Mouse (Mus musculus): ENCODE data around the gene Tnxb. TPM values are rescaled to one million over a fixed set of nuclear protein-coding genes. Genes with fewer than 3 reads are reported as not detected.

The Tnxb gene
- total and polyA plus RNA-seq, 2 experiments from 2014 or later, result 0.28 to 3.1 TPM

- ATAC-seq (peak; percentile 88), DNase-seq (ENCODE audit: low spot score) (peak; percentile 95)
- TF ChIP-seq CTCF (IDR thresholded peaks at IDR 0.05; ENCODE audit: low read depth), result 0 out of 2 replicates have a peak, but pooled peaks have one; percentile 3
- Histone ChIP-seq H3K27me3 (ENCODE audit: insufficient read depth, low read length) (no peaks in the 10 kb centered on the region), H3K9me3 (ENCODE audit: low read length) (no peaks in the 10 kb centered on the region), H3K4me2 (ENCODE audit: low read depth, low read length) (peak overlapping the region; percentile 98), H3K4me1 (ENCODE audit: insufficient read depth, low read length) (peaks cover 44% of the 10 kb centered on the region), H3K36me3 (ENCODE audit: insufficient read depth, low read length) (peaks cover 6% of the 10 kb centered on the region; the same call in 1 of the 2 replicates), H3K27ac (peak overlapping the region; percentile 95), H3K4me3 (ENCODE audit: low read length) (peak overlapping the region; percentile 55), H3K9ac (replicated peaks; ENCODE audit: low read length) (peak overlapping the region; percentile 59)
- under 1% methylated on average over 43 of the region's 45 CpGs for WGBS
Measured at GRCm38 (mm10) chr17:34627093-34627942, 43.0 kb upstream of the Tnxb start.

GRCm38 (mm10) chr17:34627943-34628643 is 42.2 kb upstream of the Tnxb start, which contains the start of gene Ppt2:
Gene Ppt2, minus strand, starts transcription at chr17:34628510.
- H3K4me1 ChIP-seq (ENCODE audit: insufficient read depth, low read length), result peaks cover 44% of the 10 kb centered on the region
- peak within 1 kb of the TSS; percentile 55 for H3K4me3 ChIP-seq (ENCODE audit: low read length)
- H3K36me3 ChIP-seq (ENCODE audit: insufficient read depth, low read length), result no peaks in the 10 kb centered on the region
- peak within 1 kb of the TSS; percentile 98 for H3K4me2 ChIP-seq (ENCODE audit: low read depth, low read length)
- peak; percentile 33 for DNase-seq (ENCODE audit: low spot score)
- ATAC-seq, result no peak
- H3K27ac ChIP-seq, result peak within 1 kb of the TSS; percentile 95
- 5% methylated on average over 29 of the region's 29 CpGs for WGBS
- no peak for TF ChIP-seq CTCF (IDR thresholded peaks at IDR 0.05; ENCODE audit: low read depth)
- H3K27me3 ChIP-seq (ENCODE audit: insufficient read depth, low read length), result no peaks in the 10 kb centered on the region
- H3K9ac ChIP-seq (replicated peaks; ENCODE audit: low read length), result peak within 1 kb of the TSS; percentile 59
- H3K9me3 ChIP-seq (ENCODE audit: low read length), result no peaks in the 10 kb centered on the region

- H3K9me3 ChIP-seq (ENCODE audit: low read length), result no peaks in the 10 kb centered on the region
- 22% methylated on average over 5 of the region's 5 CpGs for WGBS
- no peak for TF ChIP-seq CTCF (IDR thresholded peaks at IDR 0.05; ENCODE audit: low read depth)
- H3K4me2 ChIP-seq (ENCODE audit: low read depth, low read length), result peak overlapping the region; percentile 98
- DNase-seq (ENCODE audit: low spot score) (no peak), ATAC-seq (no peak)
- H3K4me1 ChIP-seq (ENCODE audit: insufficient read depth, low read length), result peaks cover 44% of the 10 kb centered on the region
- H3K9ac ChIP-seq (replicated peaks; ENCODE audit: low read length), result peak overlapping the region; percentile 59; the same call in 1 of the 2 replicates
- H3K36me3 ChIP-seq (ENCODE audit: insufficient read depth, low read length), result no peaks in the 10 kb centered on the region
- no peaks in the 10 kb centered on the region for H3K27me3 ChIP-seq (ENCODE audit: insufficient read depth, low read length)
- peak overlapping the region; percentile 55 for H3K4me3 ChIP-seq (ENCODE audit: low read length)
- peak overlapping the region; percentile 95 for H3K27ac ChIP-seq
Measured at GRCm38 (mm10) chr17:34628644-34628967, 41.7 kb upstream of the Tnxb start.

GRCm38 (mm10) chr17:34629221-34629751 is 41.0 kb upstream of the Tnxb start, which contains the start of gene Prrt1:
Gene Prrt1, plus strand, starts transcription at chr17:34629533.
- peak within 1 kb of the TSS; percentile 95 for H3K27ac ChIP-seq
- H3K27me3 ChIP-seq (ENCODE audit: insufficient read depth, low read length), result no peaks in the 10 kb centered on the region
- DNase-seq (ENCODE audit: low spot score) (peak; percentile 77), ATAC-seq (no peak)
- peak within 1 kb of the TSS; percentile 55 for H3K4me3 ChIP-seq (ENCODE audit: low read length)
- H3K9me3 ChIP-seq (ENCODE audit: low read length), result no peaks in the 10 kb centered on the region
- peak within 1 kb of the TSS; percentile 59 for H3K9ac ChIP-seq (replicated peaks; ENCODE audit: low read length)
- no peaks in the 10 kb centered on the region for H3K36me3 ChIP-seq (ENCODE audit: insufficient read depth, low read length)
- peak within 1 kb of the TSS; percentile 98 for H3K4me2 ChIP-seq (ENCODE audit: low read depth, low read length)
- peaks cover 44% of the 10 kb centered on the region for H3K4me1 ChIP-seq (ENCODE audit: insufficient read depth, low read length)
- TF ChIP-seq CTCF (IDR thresholded peaks at IDR 0.05; ENCODE audit: low read depth), result no peak
- 0% methylated on average over 16 of the region's 16 CpGs for WGBS

GRCm38 (mm10) chr17:34629796-34630603 is 40.3 kb upstream of the Tnxb start:
- DNase-seq (ENCODE audit: low spot score) (no peak), ATAC-seq (no peak)
- Histone ChIP-seq H3K27ac (peak overlapping the region; percentile 20; the same call in 1 of the 2 replicates), H3K36me3 (ENCODE audit: insufficient read depth, low read length) (no peaks in the 10 kb centered on the region), H3K4me3 (ENCODE audit: low read length) (peak overlapping the region; percentile 55), H3K4me2 (ENCODE audit: low read depth, low read length) (peak overlapping the region; percentile 98), H3K4me1 (ENCODE audit: insufficient read depth, low read length) (peaks cover 44% of the 10 kb centered on the region), H3K9ac (replicated peaks; ENCODE audit: low read length) (peak overlapping the region; percentile 46; the same call in 1 of the 2 replicates), H3K9me3 (ENCODE audit: low read length) (no peaks in the 10 kb centered on the region), H3K27me3 (ENCODE audit: insufficient read depth, low read length) (no peaks in the 10 kb centered on the region)
- TF ChIP-seq CTCF (IDR thresholded peaks at IDR 0.05; ENCODE audit: low read depth), result no peak
- 17% methylated on average over 12 of the region's 12 CpGs for WGBS

Data from hindbrain, postnatal 0 days (tissue).